29 mouse cellular contexts compared by ENCODE assay signal in the genomic region with DNA sequence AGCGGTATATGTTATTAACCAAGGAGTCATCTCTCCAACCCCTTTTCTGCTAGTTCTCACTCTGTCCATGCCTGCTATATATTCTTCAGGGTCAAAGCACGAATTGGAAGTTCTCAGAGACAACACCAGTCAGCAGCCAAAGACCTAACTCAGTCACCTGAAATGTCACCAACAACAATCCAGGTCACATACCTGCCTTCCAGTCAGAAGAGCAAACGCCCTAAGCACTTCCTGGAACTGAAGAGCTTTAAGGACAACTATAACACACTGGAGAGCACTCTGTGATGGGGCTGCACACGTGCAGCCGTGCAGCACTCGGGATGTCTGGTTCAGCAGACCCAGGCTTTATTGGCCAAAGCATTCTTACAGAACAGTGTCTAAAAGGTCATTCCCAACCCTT. TPM values are rescaled to one million over a fixed set of nuclear protein-coding genes. Genes with fewer than 3 reads are reported as not detected.
"Had no signal": no experiment of that assay in that cellular context is flagged by ENCODE, and none has a peak within 500 bp of the region (broad histone marks: within the 10 kb centered on the region; RNA-seq: fewer than 3 reads in every experiment).

No protein-coding gene starts in this region.

- H3K27me3 ChIP-seq: limb, embryonic 12.5 days; limb, embryonic 13.5 days; limb, embryonic 15.5 days; liver, embryonic 12.5 days; liver, embryonic 13.5 days; liver, embryonic 15.5 days; lung, embryonic 15.5 days; megakaryocyte, embryonic 14.5 days; midbrain, embryonic 12.5 days; midbrain, embryonic 13.5 days; midbrain, embryonic 15.5 days had no signal

- H3K4me1 ChIP-seq: limb, embryonic 10.5 days; limb, embryonic 12.5 days; limb, embryonic 13.5 days; limb, embryonic 15.5 days; liver, embryonic 12.5 days; liver, embryonic 13.5 days; liver, embryonic 15.5 days; lung, embryonic 15.5 days; megakaryocyte, embryonic 14.5 days; midbrain, embryonic 12.5 days; midbrain, embryonic 15.5 days had no signal

- H3K9me3 ChIP-seq: limb, embryonic 10.5 days; limb, embryonic 12.5 days; limb, embryonic 13.5 days; limb, embryonic 15.5 days; liver, embryonic 12.5 days; liver, embryonic 13.5 days; liver, embryonic 15.5 days; lung, embryonic 15.5 days; megakaryocyte, embryonic 14.5 days; midbrain, embryonic 10.5 days; midbrain, embryonic 12.5 days; midbrain, embryonic 13.5 days; midbrain, embryonic 15.5 days had no signal

- DNase-seq: left cerebral cortex, postnatal 4 days; liver; liver, embryonic 13.5 days; liver, postnatal 0 days; lung, adult 18-20 months; lung, adult 2 months; lung, embryonic 14.5 days; lung, postnatal 14 days; midbrain, embryonic 14.5 days had no signal

- H3K4me2 ChIP-seq: limb, embryonic 12.5 days; limb, embryonic 13.5 days; limb, embryonic 15.5 days; liver, embryonic 11.5 days; liver, embryonic 12.5 days; liver, embryonic 13.5 days; liver, embryonic 15.5 days; lung, embryonic 14.5 days; lung, embryonic 15.5 days; midbrain, embryonic 11.5 days; midbrain, embryonic 12.5 days; midbrain, embryonic 13.5 days; midbrain, embryonic 15.5 days had no signal

- H3K9ac ChIP-seq: limb, embryonic 12.5 days; limb, embryonic 13.5 days; limb, embryonic 15.5 days; liver, embryonic 12.5 days; liver, embryonic 13.5 days; liver, embryonic 14.5 days; liver, embryonic 15.5 days; liver, postnatal 0 days; lung, embryonic 14.5 days; lung, embryonic 15.5 days; midbrain, embryonic 12.5 days; midbrain, embryonic 13.5 days; midbrain, embryonic 15.5 days had no signal

- H3K27ac ChIP-seq: left cerebral cortex, adult 2 months; limb, embryonic 10.5 days; limb, embryonic 12.5 days; limb, embryonic 13.5 days; limb, embryonic 15.5 days; liver, embryonic 12.5 days; liver, embryonic 13.5 days; liver, embryonic 14.5 days; liver, embryonic 15.5 days; lung, embryonic 15.5 days; macrophage; midbrain, embryonic 10.5 days; midbrain, embryonic 12.5 days; midbrain, embryonic 13.5 days; midbrain, embryonic 15.5 days had no signal

- H3K4me3 ChIP-seq: left cerebral cortex, adult 2 months; limb, embryonic 10.5 days; limb, embryonic 12.5 days; limb, embryonic 13.5 days; limb, embryonic 15.5 days; liver, embryonic 12.5 days; liver, embryonic 13.5 days; liver, embryonic 15.5 days; lung, embryonic 15.5 days; megakaryocyte, embryonic 14.5 days; midbrain, embryonic 10.5 days; midbrain, embryonic 12.5 days; midbrain, embryonic 13.5 days; midbrain, embryonic 15.5 days; myocyte had no signal

- ATAC-seq: liver, embryonic 12.5 days; liver, postnatal 0 days; midbrain, embryonic 13.5 days; midbrain, embryonic 15.5 days; midbrain, embryonic 16.5 days had no signal

RNA-seq across cellular contexts. Expression of a gene that starts 42.4 kb away (rescaled TPM):
- total RNA-seq: megakaryocyte-erythroid progenitor cell, adult 5-6 weeks had no signal
- polyA plus RNA-seq: macrophage had no signal
